Mouse (Mus musculus) liver, embryonic 14.5 days (tissue): Measurements from ENCODE around the gene 0610040J01Rik.
A peak's percentile ranks its signal among the peaks of the same experiment; 100 is the strongest.

Experiments used
- CTCF ChIP-seq: IDR thresholded peaks from 2 replicates; pipeline ENCODE4 v1.5.1; 2016; ENCODE audit warnings: antibody characterized with exemption, low read depth, control low read depth
- EP300 ChIP-seq: IDR thresholded peaks from 2 replicates; pipeline ENCODE4 v1.6.1; 2016; ENCODE audit warnings: antibody characterized with exemption, low read depth

DNA sequence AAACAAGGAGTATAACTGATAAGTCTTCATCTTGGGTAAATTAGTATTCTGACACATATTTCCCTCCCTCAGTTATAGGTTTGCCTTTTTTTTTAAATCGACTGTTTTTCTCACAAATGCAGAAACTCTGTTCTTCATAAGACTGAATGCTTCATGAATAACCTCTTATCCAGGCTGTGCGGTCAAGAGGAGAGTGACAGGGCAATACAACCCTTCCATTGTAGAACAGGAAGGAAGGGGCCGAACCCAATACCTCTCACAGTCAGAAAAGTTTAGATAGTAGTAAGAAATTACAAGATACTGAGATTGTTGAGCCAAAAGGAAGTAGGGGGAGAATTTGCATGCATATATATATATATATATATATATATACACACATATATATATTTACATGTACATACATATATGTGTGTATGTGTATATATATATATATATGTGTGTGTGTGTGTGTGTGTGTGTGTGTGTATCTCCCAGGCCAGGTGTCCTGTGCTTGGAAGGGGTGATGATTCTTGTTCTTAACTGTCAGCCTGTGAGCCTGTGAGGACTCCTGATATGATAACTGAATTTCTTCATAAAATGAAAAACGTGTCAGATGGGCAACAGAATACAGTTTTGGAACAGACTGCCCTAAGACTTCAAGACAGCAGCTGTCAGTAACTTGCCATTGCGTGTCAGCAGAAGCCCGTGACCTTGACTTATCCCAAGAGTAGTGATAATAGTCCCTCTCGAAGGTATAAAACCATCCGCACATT is 12.6 kb downstream of the 0610040J01Rik start:
- TF ChIP-seq CTCF (no peak), EP300 (peak; percentile 52; the same call in 1 of the 2 replicates)
